Mouse (Mus musculus) forebrain, embryonic 14.5 days (tissue): ENCODE measurements at regions not wholly inside any gene's neighbourhood (a gene's known extent, or its start where the extent isn't known, plus 50 kb on each side); places are given as distances from the start of the nearest gene placed in this dataset.

Experiments used
- ATAC-seq: fragments of 200-750 bp; cut with Nextera tagmentation; 2 replicates; pipeline ENCODE4 v1.8.0; 2017; ENCODE audit warnings: mild to moderate bottlenecking, moderate library complexity
- DNase-seq: peaks from one replicate; pipeline ENCODE4 v3.0.0-alpha.2; 2015; ENCODE audit warnings: low spot score
- H3K27ac ChIP-seq: fragments of 300-500 bp; sonication (generic); 2 replicates; pipeline ENCODE4 v1.5.1; 2014; ENCODE audit warnings: low read depth, mild to moderate bottlenecking, control low read depth, low read length, moderate library complexity
- H3K27me3 ChIP-seq: fragments of 300-500 bp; sonication (generic); replicated peaks from 2 replicates; pipeline ENCODE4 v1.6.1; 2014; ENCODE audit warnings: low read length, control low read depth, mixed read lengths; ENCODE audit not compliant: control insufficient read depth, insufficient read depth
- H3K36me3 ChIP-seq: fragments of 300-500 bp; sonication (generic); 2 replicates; pipeline ENCODE4 v1.6.1; 2014; ENCODE audit warnings: low read length, control low read depth; ENCODE audit not compliant: control insufficient read depth, insufficient read depth
- H3K4me1 ChIP-seq: fragments of 300-500 bp; sonication (generic); 2 replicates; pipeline ENCODE4 v1.6.1; 2014; ENCODE audit warnings: antibody characterized with exemption, low read length, control low read depth; ENCODE audit not compliant: control insufficient read depth, insufficient read depth
- H3K4me2 ChIP-seq: fragments of 300-500 bp; sonication (generic); 2 replicates; pipeline ENCODE4 v1.6.1; 2014; ENCODE audit warnings: mild to moderate bottlenecking, control low read depth, low read length
- H3K4me3 ChIP-seq: fragments of 300-500 bp; sonication (generic); 2 replicates; pipeline ENCODE4 v1.5.1; 2014; ENCODE audit warnings: low read depth, low read length, control low read depth
- H3K9ac ChIP-seq: fragments of 300-500 bp; sonication (generic); 2 replicates; pipeline ENCODE4 v1.6.1; 2014; ENCODE audit warnings: mild to moderate bottlenecking, low read length, control low read depth, moderate library complexity
- H3K9me3 ChIP-seq: fragments of 300-500 bp; sonication (generic); replicated peaks from 2 replicates; pipeline ENCODE4 v1.6.1; 2016; ENCODE audit warnings: low read length, control low read depth, mixed read lengths; ENCODE audit not compliant: control insufficient read depth
- WGBS: fragments of 180-500 bp; shearing (Covaris S2); extraction: QIAGEN DNeasy Blood & Tissue Kit; methylation state at CpG from one replicate; pipeline ENCODE4 v1.1.7; 2014; 5-methylcytosine and 5-hydroxymethylcytosine counted together

DNA sequence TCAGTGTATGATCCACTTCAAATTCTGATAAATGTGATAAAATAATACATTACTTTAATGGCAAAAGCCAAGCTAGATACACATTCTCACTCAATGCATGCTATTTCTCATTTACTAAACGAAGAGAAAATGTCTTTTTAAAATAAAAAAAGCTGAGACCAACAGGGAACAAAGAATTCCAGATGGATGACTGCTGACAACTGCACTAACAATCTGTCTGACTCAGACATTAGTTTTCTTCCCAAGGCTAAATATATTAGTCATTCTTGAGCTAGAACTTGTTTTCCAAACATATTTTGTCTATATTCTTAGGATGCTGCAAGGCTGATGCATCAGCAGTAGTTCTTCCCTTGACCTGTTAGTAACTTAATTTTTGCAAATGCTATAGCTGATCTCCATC, 1008.2 kb downstream of the Sis start:
- Histone ChIP-seq H3K4me1 (no peaks in the 10 kb centered on the region), H3K4me2 (no peak overlapping the region), H3K36me3 (no peaks in the 10 kb centered on the region), H3K27me3 (no peaks in the 10 kb centered on the region), H3K4me3 (no peak overlapping the region), H3K9me3 (no peaks in the 10 kb centered on the region), H3K27ac (no peak overlapping the region), H3K9ac (no peak overlapping the region)
- DNase-seq (peak; percentile 13), ATAC-seq (no peak)
- 64% methylated on average over 1 of the region's 1 CpGs for WGBS

DNA sequence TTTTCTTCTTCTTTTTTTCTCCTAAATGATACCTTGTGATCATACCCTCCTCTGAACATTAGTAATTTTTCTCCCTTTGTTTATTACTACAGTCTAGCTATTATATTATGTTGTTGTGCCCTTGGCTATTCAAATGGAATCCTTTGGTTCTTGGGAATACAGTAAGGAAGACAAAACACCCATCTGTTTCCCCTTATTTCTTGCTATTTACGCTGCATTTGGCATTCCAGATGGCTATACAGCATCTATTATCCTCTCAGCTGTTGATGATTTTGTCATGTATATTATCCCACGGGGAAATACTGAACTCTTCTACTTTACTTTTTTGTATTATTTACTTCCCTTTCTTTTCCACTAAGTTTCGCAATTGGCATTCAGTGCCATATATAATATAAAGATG, 1047.8 kb downstream of the Sis start:
- no peaks in the 10 kb centered on the region for H3K36me3 ChIP-seq
- no peak overlapping the region for H3K4me3 ChIP-seq
- no peaks in the 10 kb centered on the region for H3K9me3 ChIP-seq
- H3K4me2 ChIP-seq: no peak overlapping the region
- ATAC-seq (peak; percentile 81), DNase-seq (peak; percentile 72)
- no peak overlapping the region for H3K9ac ChIP-seq
- H3K27ac ChIP-seq: no peak overlapping the region
- H3K27me3 ChIP-seq: no peaks in the 10 kb centered on the region
- 50% methylated on average over 3 of the region's 3 CpGs for WGBS
- no peaks in the 10 kb centered on the region for H3K4me1 ChIP-seq

DNA sequence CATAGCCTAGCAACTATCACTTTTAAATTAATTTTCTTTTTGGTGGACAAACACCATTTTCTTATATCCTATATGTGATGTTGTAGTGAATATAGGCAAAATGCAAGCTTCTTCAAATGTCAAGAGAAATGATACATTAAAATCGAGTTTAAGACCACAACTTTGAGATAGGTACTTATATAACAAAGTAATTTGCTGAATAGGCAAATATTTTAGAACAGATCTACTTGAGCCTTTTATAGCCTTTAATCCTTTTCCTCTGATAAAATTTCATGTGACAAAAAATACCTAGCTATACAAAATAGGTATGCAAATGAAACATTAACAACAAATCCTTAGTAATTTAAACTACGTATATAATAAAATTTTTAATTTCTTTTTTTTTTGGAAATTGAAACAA, 1053.9 kb downstream of the Sis start:
- Histone ChIP-seq H3K36me3 (no peaks in the 10 kb centered on the region), H3K27me3 (no peaks in the 10 kb centered on the region), H3K4me3 (no peak overlapping the region), H3K9me3 (no peaks in the 10 kb centered on the region), H3K4me1 (no peaks in the 10 kb centered on the region), H3K27ac (no peak overlapping the region), H3K9ac (no peak overlapping the region), H3K4me2 (no peak overlapping the region)
- 84% methylated on average over 2 of the region's 2 CpGs for WGBS
- DNase-seq (no peak), ATAC-seq (no peak)

DNA sequence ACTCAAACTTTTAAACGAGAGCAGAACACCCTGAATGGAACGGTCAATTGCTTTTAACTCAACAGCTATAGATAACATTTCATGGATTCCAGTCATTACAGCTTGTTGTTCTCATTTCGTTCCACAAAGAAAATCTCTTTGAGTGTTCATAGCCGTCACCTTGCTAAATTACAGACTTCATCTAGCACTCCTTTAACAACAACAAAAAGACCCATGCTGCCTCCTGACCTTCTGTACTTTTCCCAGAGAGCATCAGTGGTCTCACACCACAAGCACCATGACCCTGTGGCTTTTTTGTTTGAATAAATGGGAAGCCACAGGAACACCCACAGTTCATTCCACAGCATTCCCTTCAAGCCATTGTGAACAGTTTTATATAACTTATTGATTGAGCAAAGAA, 1058.4 kb downstream of the Sis start:
- Histone ChIP-seq H3K27me3 (no peaks in the 10 kb centered on the region), H3K27ac (no peak overlapping the region), H3K36me3 (no peaks in the 10 kb centered on the region), H3K9me3 (no peaks in the 10 kb centered on the region), H3K9ac (no peak overlapping the region), H3K4me3 (no peak overlapping the region), H3K4me1 (no peaks in the 10 kb centered on the region), H3K4me2 (no peak overlapping the region)
- ATAC-seq (no peak), DNase-seq (no peak)
- 34% methylated on average over 4 of the region's 4 CpGs for WGBS

DNA sequence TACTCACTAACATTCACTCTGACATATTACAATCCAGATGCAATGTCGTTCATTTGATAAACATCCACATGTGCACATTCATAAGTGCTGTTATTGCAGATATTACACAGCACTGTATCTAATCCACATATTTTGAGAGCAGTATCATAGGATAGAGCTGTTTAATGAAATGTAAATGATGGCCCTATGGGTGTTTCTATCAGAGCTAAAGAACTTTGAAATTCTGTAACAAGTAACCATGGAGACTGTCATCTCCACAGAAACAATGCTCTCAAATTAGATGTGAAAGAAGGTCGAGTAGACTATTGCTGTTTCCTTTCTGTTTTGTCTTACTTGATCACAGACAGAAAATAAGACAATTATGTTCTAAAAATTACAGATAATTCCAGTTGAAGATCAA, 1103.0 kb downstream of the Sis start:
- Histone ChIP-seq H3K9ac (no peak overlapping the region), H3K4me3 (no peak overlapping the region), H3K4me1 (no peaks in the 10 kb centered on the region), H3K27me3 (no peaks in the 10 kb centered on the region), H3K36me3 (no peaks in the 10 kb centered on the region), H3K9me3 (no peaks in the 10 kb centered on the region), H3K27ac (no peak overlapping the region), H3K4me2 (no peak overlapping the region)
- DNase-seq (peak; percentile 41), ATAC-seq (peak; percentile 48; the same call in 1 of the 2 replicates)
- 48% methylated on average over 2 of the region's 2 CpGs for WGBS

DNA sequence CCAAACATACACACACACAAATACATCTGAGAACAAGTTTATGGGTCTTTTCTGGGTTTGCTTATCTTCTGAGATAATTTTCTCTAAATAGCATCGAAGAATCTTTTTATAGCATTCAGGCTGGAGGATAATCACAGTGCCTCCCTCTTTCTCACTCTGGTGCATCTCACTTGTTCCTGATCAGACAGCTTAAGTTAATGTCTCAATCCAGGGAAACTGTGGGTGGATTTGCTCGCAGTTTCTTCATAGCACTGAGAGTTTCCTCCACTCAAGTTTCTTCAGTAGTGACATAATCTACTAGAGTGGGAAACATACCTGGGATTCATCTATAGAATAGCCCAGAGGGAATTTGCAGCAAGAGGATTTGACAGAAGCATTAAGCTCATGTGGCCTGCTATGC, 1131.6 kb downstream of the Sis start:
- H3K9me3 ChIP-seq: no peaks in the 10 kb centered on the region
- no peaks in the 10 kb centered on the region for H3K4me1 ChIP-seq
- H3K9ac ChIP-seq: no peak overlapping the region
- H3K27ac ChIP-seq: no peak overlapping the region
- no peak overlapping the region for H3K4me3 ChIP-seq
- H3K36me3 ChIP-seq: no peaks in the 10 kb centered on the region
- no peaks in the 10 kb centered on the region for H3K27me3 ChIP-seq
- DNase-seq (no peak), ATAC-seq (no peak)
- WGBS: 87% methylated on average over 2 of the region's 2 CpGs
- H3K4me2 ChIP-seq: no peak overlapping the region
